Mouse (Mus musculus) liver, postnatal 0 days (tissue): ENCODE data around the gene Gm49384.

Experiments used
- CTCF ChIP-seq: sonication (generic); IDR thresholded peaks from 2 replicates; pipeline ENCODE4 v1.5.1; 2016; ENCODE audit warnings: antibody characterized with exemption, low read depth
- EP300 ChIP-seq: IDR thresholded peaks from 2 replicates; pipeline ENCODE4 v1.6.1; 2016; ENCODE audit warnings: antibody characterized with exemption, low read depth, mild to moderate bottlenecking

GRCm38 (mm10) chr12:69183583-69184308 is 20.3 kb downstream of the Gm49384 start, which contains the start of the genes Rpl36al and Mgat2:
- no peak for TF ChIP-seq CTCF
- no peak; the same call in 1 of the 2 replicates for TF ChIP-seq EP300
